In genomic region chr11:99364412-99364811, GRCm38 (mm10) we compare ENCODE assay signal across 9 mouse cellular contexts. TPM values are rescaled to one million over a fixed set of nuclear protein-coding genes. Genes with fewer than 3 reads are reported as not detected.
DNase-seq lines count a peak whose midpoint lies in the region; ATAC-seq lines count a peak whose summit lies in the region.
"Had no signal": no experiment of that assay in that cellular context is flagged by ENCODE, and none has a peak within 500 bp of the region (broad histone marks: within the 10 kb centered on the region; RNA-seq: fewer than 3 reads in every experiment).

No protein-coding gene starts in this region.

- 26% methylated on average over 9 of the region's 9 CpGs for WGBS in kidney, embryonic 14.5 days
- WGBS in embryonic facial prominence, embryonic 10.5 days: 28% methylated on average over 9 of the region's 9 CpGs
- WGBS in limb, embryonic 10.5 days: 31% methylated on average over 9 of the region's 9 CpGs

- DNase-seq in adrenal gland, postnatal 10 days: peak; percentile 44
- DNase-seq in adrenal gland, adult 2 months: no peak
- peak; percentile 46 for DNase-seq in kidney, postnatal 10 days
- peak; percentile 18 for DNase-seq in Muller cell, postnatal 12 days (ENCODE audit: inconsistent ontology term)
- peak; percentile 40 for DNase-seq in embryonic facial prominence, embryonic 10.5 days (ENCODE audit: low spot score)
- peak; percentile 40 for DNase-seq in limb, embryonic 10.5 days (ENCODE audit: low spot score)

- H3K4me1 ChIP-seq in kidney, embryonic 14.5 days (ENCODE audit: control insufficient read depth, insufficient read depth, low read length): no peaks in the 10 kb centered on the region
- no peaks in the 10 kb centered on the region for H3K4me1 ChIP-seq in embryonic facial prominence, embryonic 10.5 days
- no peaks in the 10 kb centered on the region for H3K4me1 ChIP-seq in limb, embryonic 10.5 days
- H3K4me1 ChIP-seq: lung, embryonic 15.5 days had no signal

- peaks cover 3% of the 10 kb centered on the region; the same call in 1 of the 2 replicates for H3K27me3 ChIP-seq in kidney, embryonic 14.5 days (ENCODE audit: control insufficient read depth, insufficient read depth, low read length)
- H3K27me3 ChIP-seq in embryonic facial prominence, embryonic 10.5 days (replicated peaks; ENCODE audit: low read depth, poor library complexity, severe bottlenecking): no peaks in the 10 kb centered on the region
- H3K27me3 ChIP-seq in limb, embryonic 10.5 days (ENCODE audit: low read depth, poor library complexity, severe bottlenecking): no peaks in the 10 kb centered on the region
- H3K27me3 ChIP-seq: lung, embryonic 15.5 days had no signal

- H3K9me3 ChIP-seq in kidney, embryonic 14.5 days (ENCODE audit: control insufficient read depth, low read length): no peaks in the 10 kb centered on the region
- H3K9me3 ChIP-seq in embryonic facial prominence, embryonic 10.5 days: no peaks in the 10 kb centered on the region
- H3K9me3 ChIP-seq in limb, embryonic 10.5 days (replicated peaks): no peaks in the 10 kb centered on the region
- H3K9me3 ChIP-seq: lung, embryonic 15.5 days had no signal

- H3K4me3 ChIP-seq in kidney, embryonic 14.5 days (ENCODE audit: low read length): no peak overlapping the region
- H3K4me3 ChIP-seq in embryonic facial prominence, embryonic 10.5 days: no peak overlapping the region
- no peak overlapping the region for H3K4me3 ChIP-seq in limb, embryonic 10.5 days
- H3K4me3 ChIP-seq: lung, embryonic 15.5 days had no signal

- H3K27ac ChIP-seq in kidney, embryonic 14.5 days (ENCODE audit: low read depth, low read length): no peak overlapping the region
- no peak overlapping the region for H3K27ac ChIP-seq in embryonic facial prominence, embryonic 10.5 days (replicated peaks)
- no peak overlapping the region for H3K27ac ChIP-seq in limb, embryonic 10.5 days
- H3K27ac ChIP-seq: lung, embryonic 15.5 days had no signal

- no peak for ATAC-seq in kidney, embryonic 14.5 days (ENCODE audit: low FRiP score, low TSS enrichment)
- no peak for ATAC-seq in megakaryocyte-erythroid progenitor cell, adult 5-6 weeks (replicated peaks; ENCODE audit: low FRiP score, low TSS enrichment, poor library complexity, severe bottlenecking)

- H3K9ac ChIP-seq in kidney, embryonic 14.5 days (ENCODE audit: low read depth, low read length): no peak overlapping the region
- H3K9ac ChIP-seq: lung, embryonic 15.5 days had no signal

- no peaks in the 10 kb centered on the region for H3K36me3 ChIP-seq in kidney, embryonic 14.5 days (ENCODE audit: control insufficient read depth, insufficient read depth, low read length)
- H3K36me3 ChIP-seq in embryonic facial prominence, embryonic 10.5 days (replicated peaks): no peaks in the 10 kb centered on the region
- H3K36me3 ChIP-seq in limb, embryonic 10.5 days: no peaks in the 10 kb centered on the region
- H3K36me3 ChIP-seq: lung, embryonic 15.5 days had no signal

- H3K4me2 ChIP-seq in kidney, embryonic 14.5 days (replicated peaks; ENCODE audit: low read depth, low read length): no peak overlapping the region
- H3K4me2 ChIP-seq: lung, embryonic 15.5 days had no signal

RNA-seq across cellular contexts. Expression of gene Krt28, which starts 10.3 kb away (rescaled TPM):
- under 1 TPM in 1 of 2 experiments, not detected in 1; 0.21 TPM for total RNA-seq in adrenal gland, postnatal 10 days (2021)
- total RNA-seq in adrenal gland, adult 2 months (2021): not detected
- polyA plus RNA-seq in adrenal gland, adult 2 months (2012; rRNA removed): not detected in 2 replicates
- polyA plus RNA-seq in kidney, embryonic 14.5 days (2014; fragmentation: Nextera tagmentation; extraction: Ambion mirVana): 0.18 TPM in 1 of 2 replicates, not detected in the other
- 0.26 and 0.39 TPM in 2 replicates for polyA plus RNA-seq in embryonic facial prominence, embryonic 10.5 days (2016; fragmentation: Nextera tagmentation; extraction: Ambion mirVana)
- polyA plus RNA-seq in limb, embryonic 10.5 days (2016; fragmentation: Nextera tagmentation; extraction: Ambion mirVana): 0.11 and 0.20 TPM in 2 replicates
- total RNA-seq in megakaryocyte-erythroid progenitor cell, adult 5-6 weeks (2014; fragmentation: Nextera tagmentation): not detected in 2 replicates
- total RNA-seq in megakaryocyte-erythroid progenitor cell, adult 5-6 weeks (2017): not detected in 2 replicates

RNA-seq across cellular contexts. Expression of gene Krt27, which starts 13.5 kb away (rescaled TPM):
- total RNA-seq in adrenal gland, postnatal 10 days (2021): not detected
- not detected for total RNA-seq in adrenal gland, adult 2 months (2021)
- polyA plus RNA-seq in adrenal gland, adult 2 months (2012; rRNA removed): not detected in 2 replicates
- not detected in 2 replicates for polyA plus RNA-seq in kidney, embryonic 14.5 days (2014; fragmentation: Nextera tagmentation; extraction: Ambion mirVana)
- polyA plus RNA-seq in embryonic facial prominence, embryonic 10.5 days (2016; fragmentation: Nextera tagmentation; extraction: Ambion mirVana): 0.15 TPM in 1 of 2 replicates, not detected in the other
- polyA plus RNA-seq in limb, embryonic 10.5 days (2016; fragmentation: Nextera tagmentation; extraction: Ambion mirVana): not detected in 2 replicates
- total RNA-seq in megakaryocyte-erythroid progenitor cell, adult 5-6 weeks (2014; fragmentation: Nextera tagmentation): not detected in 2 replicates
- total RNA-seq in megakaryocyte-erythroid progenitor cell, adult 5-6 weeks (2017): not detected in 2 replicates
- polyA plus RNA-seq: lung, embryonic 15.5 days had no signal

RNA-seq across cellular contexts. Expression of gene Krt10, which starts 24.8 kb away (rescaled TPM):
- total RNA-seq in adrenal gland, postnatal 10 days (2021): 1 to 10 TPM; 7.0 to 8.2 TPM
- total RNA-seq in adrenal gland, adult 2 months (2021): 1 to 10 TPM; 5.5 to 5.8 TPM
- polyA plus RNA-seq in adrenal gland, adult 2 months (2012; rRNA removed): 0.43 and 0.56 TPM in 2 replicates
- polyA plus RNA-seq in kidney, embryonic 14.5 days (2014; fragmentation: Nextera tagmentation; extraction: Ambion mirVana): 31.3 and 37.5 TPM in 2 replicates
- polyA plus RNA-seq in embryonic facial prominence, embryonic 10.5 days (2016; fragmentation: Nextera tagmentation; extraction: Ambion mirVana): 18.6 and 25.3 TPM in 2 replicates
- 18.7 and 20.5 TPM in 2 replicates for polyA plus RNA-seq in limb, embryonic 10.5 days (2016; fragmentation: Nextera tagmentation; extraction: Ambion mirVana)
- 0.59 and 4.9 TPM in 2 replicates for total RNA-seq in megakaryocyte-erythroid progenitor cell, adult 5-6 weeks (2014; fragmentation: Nextera tagmentation)
- not detected in 2 replicates for total RNA-seq in megakaryocyte-erythroid progenitor cell, adult 5-6 weeks (2017)

RNA-seq across cellular contexts. Expression of gene Krt26, which starts 26.6 kb away (rescaled TPM):
- total RNA-seq in adrenal gland, postnatal 10 days (2021): not detected
- not detected for total RNA-seq in adrenal gland, adult 2 months (2021)
- not detected in 2 replicates for polyA plus RNA-seq in adrenal gland, adult 2 months (2012; rRNA removed)
- not detected in 2 replicates for polyA plus RNA-seq in kidney, embryonic 14.5 days (2014; fragmentation: Nextera tagmentation; extraction: Ambion mirVana)
- 0.06 TPM in 1 of 2 replicates, not detected in the other for polyA plus RNA-seq in embryonic facial prominence, embryonic 10.5 days (2016; fragmentation: Nextera tagmentation; extraction: Ambion mirVana)
- polyA plus RNA-seq in limb, embryonic 10.5 days (2016; fragmentation: Nextera tagmentation; extraction: Ambion mirVana): not detected in 2 replicates
- total RNA-seq in megakaryocyte-erythroid progenitor cell, adult 5-6 weeks (2014; fragmentation: Nextera tagmentation): not detected in 2 replicates
- not detected in 2 replicates for total RNA-seq in megakaryocyte-erythroid progenitor cell, adult 5-6 weeks (2017)
- polyA plus RNA-seq: lung, embryonic 15.5 days had no signal

RNA-seq across cellular contexts. Expression of gene Krt25, which starts 41.7 kb away (rescaled TPM):
- under 1 TPM in 1 of 2 experiments, not detected in 1; 0.18 TPM for total RNA-seq in adrenal gland, postnatal 10 days (2021)
- total RNA-seq in adrenal gland, adult 2 months (2021): not detected
- polyA plus RNA-seq in adrenal gland, adult 2 months (2012; rRNA removed): not detected in 2 replicates
- polyA plus RNA-seq in kidney, embryonic 14.5 days (2014; fragmentation: Nextera tagmentation; extraction: Ambion mirVana): not detected in 2 replicates
- not detected in 2 replicates for polyA plus RNA-seq in embryonic facial prominence, embryonic 10.5 days (2016; fragmentation: Nextera tagmentation; extraction: Ambion mirVana)
- polyA plus RNA-seq in limb, embryonic 10.5 days (2016; fragmentation: Nextera tagmentation; extraction: Ambion mirVana): not detected in 2 replicates
- not detected in 2 replicates for total RNA-seq in megakaryocyte-erythroid progenitor cell, adult 5-6 weeks (2014; fragmentation: Nextera tagmentation)
- total RNA-seq in megakaryocyte-erythroid progenitor cell, adult 5-6 weeks (2017): not detected in 2 replicates
- polyA plus RNA-seq: lung, embryonic 15.5 days had no signal

Comparison
In these comparisons a context has a peak if more than half of its experiments do, and no peak if none do; other contexts are left out.
1. RNA of gene Krt10, which starts 24.8 kb away (polyA plus RNA-seq): 31.3 to 37.5 TPM in kidney, embryonic 14.5 days, 18.6 to 25.3 TPM in embryonic facial prominence, embryonic 10.5 days and 18.7 to 20.5 TPM in limb, embryonic 10.5 days; 0.43 to 0.56 TPM in adrenal gland, adult 2 months; every median in the first group is over 10 times any median in the second.